Mouse (Mus musculus) liver (tissue): ENCODE results near the gene Atad2b.

Experiments
- DNase-seq: peaks from one replicate; pipeline ENCODE4 v3.0.0-alpha.2; 2020; ENCODE audit warnings: mixed read lengths

Gene Atad2b

GRCm38 (mm10) chr12:5087787-5088519, 170.8 kb downstream of the Atad2b start:
- DNase-seq = no peak

GRCm38 (mm10) chr12:5088639-5089038, 171.5 kb downstream of the Atad2b start:
- DNase-seq = no peak
